Mouse (Mus musculus): ENCODE results near the gene Twf1. TPM values are rescaled to one million over a fixed set of nuclear protein-coding genes. Genes with fewer than 3 reads are reported as not detected.

Gene Twf1
- total and polyA plus RNA-seq, 2 experiments = 20.1 to 34.2 TPM

DNA sequence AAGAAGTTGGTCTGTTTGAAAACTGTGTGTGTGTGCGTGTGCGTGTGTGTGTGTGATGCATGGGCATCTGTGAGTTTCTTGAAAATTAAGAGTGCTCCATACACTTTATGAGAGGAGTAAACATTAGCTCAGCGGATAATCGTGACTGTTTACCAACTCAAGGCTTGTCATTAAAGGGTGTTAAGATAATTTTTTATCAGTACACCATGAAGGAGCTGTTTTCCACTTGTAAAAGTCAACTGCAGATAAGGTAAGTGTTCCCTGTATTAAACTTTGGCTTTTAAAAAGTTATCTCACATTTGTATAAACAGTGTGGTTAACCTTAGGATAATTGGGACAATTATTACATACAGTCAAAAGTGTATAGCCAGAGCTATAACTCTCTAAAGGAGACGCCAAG lies 57.4 kb downstream of the Twf1 start:
- Histone ChIP-seq H3K27me3 (ENCODE audit: control insufficient read depth, insufficient read depth, low read length) (no peaks in the 10 kb centered on the region), H3K79me2 (ENCODE audit: control insufficient read depth, insufficient read depth, low read length) (no peaks in the 10 kb centered on the region), H3K27ac (replicated peaks; ENCODE audit: insufficient read depth, low read depth, low read length) (no peak overlapping the region), H3K9ac (ENCODE audit: low read depth, low read length) (no peak overlapping the region), H3K36me3 (ENCODE audit: control insufficient read depth, insufficient read depth, low read length) (peaks cover 22% of the 10 kb centered on the region; the same call in 1 of the 2 replicates), H3K4me1 (ENCODE audit: control insufficient read depth, insufficient read depth, low read length) (no peaks in the 10 kb centered on the region), H3K4me3 (ENCODE audit: insufficient read depth, low read depth, low read length) (no peak overlapping the region)
- 89% methylated on average over 5 of the region's 5 CpGs for WGBS
- no peak for DNase-seq (ENCODE audit: extremely low read depth, low read depth, low spot score)
- TF ChIP-seq CTCF (IDR thresholded peaks at IDR 0.05; ENCODE audit: low read depth, low read length) = no peak
- TF ChIP-seq POLR2A (IDR thresholded peaks at IDR 0.05; ENCODE audit: extremely low read depth, insufficient read depth, low read length) = no peak

DNA sequence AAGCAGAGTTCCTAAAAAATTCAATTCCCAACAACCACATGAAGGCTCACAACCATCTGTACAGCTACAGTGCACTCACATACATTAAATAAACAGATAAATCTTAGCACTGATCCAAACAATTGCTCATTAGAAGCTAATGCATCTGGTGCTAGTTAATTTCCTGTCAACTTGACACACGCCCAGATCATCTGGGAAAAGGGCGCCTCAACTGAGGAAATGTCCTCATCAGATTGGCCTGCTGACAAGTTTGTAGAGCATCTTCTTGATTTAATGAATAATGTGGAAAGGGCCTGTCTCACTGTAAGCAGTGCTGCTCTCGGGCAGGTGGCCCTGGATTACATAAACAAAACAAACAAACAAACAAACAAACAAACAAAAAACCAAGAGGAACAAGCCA lies 59.2 kb downstream of the Twf1 start:
- WGBS = 82% methylated on average over 3 of the region's 3 CpGs
- Histone ChIP-seq H3K36me3 (ENCODE audit: control insufficient read depth, insufficient read depth, low read length) (peaks cover 26% of the 10 kb centered on the region; the same call in 1 of the 2 replicates), H3K79me2 (ENCODE audit: control insufficient read depth, insufficient read depth, low read length) (no peaks in the 10 kb centered on the region), H3K4me1 (ENCODE audit: control insufficient read depth, insufficient read depth, low read length) (no peaks in the 10 kb centered on the region), H3K9ac (ENCODE audit: low read depth, low read length) (no peak overlapping the region), H3K27ac (replicated peaks; ENCODE audit: insufficient read depth, low read depth, low read length) (no peak overlapping the region), H3K27me3 (ENCODE audit: control insufficient read depth, insufficient read depth, low read length) (no peaks in the 10 kb centered on the region), H3K4me3 (ENCODE audit: insufficient read depth, low read depth, low read length) (no peak overlapping the region)
- no peak for DNase-seq (ENCODE audit: extremely low read depth, low read depth, low spot score)
- TF ChIP-seq POLR2A (IDR thresholded peaks at IDR 0.05; ENCODE audit: extremely low read depth, insufficient read depth, low read length) (no peak), CTCF (IDR thresholded peaks at IDR 0.05; ENCODE audit: low read depth, low read length) (no peak)

Other genes starting within 250 kb of the Twf1 start
- not detected in 2 replicates for gene Adamts20, start 124.5 kb downstream of the Twf1 start, total RNA-seq (2014; rRNA removed)
- not detected in 2 replicates for gene Adamts20, start 124.5 kb downstream of the Twf1 start, polyA plus RNA-seq (2012; rRNA removed)
- gene Pus7l, start 46.3 kb downstream of the Twf1 start, total RNA-seq (2014; rRNA removed) = 0.92 and 1.1 TPM in 2 replicates
- gene Pus7l, start 46.3 kb downstream of the Twf1 start, polyA plus RNA-seq (2012; rRNA removed) = 0.76 and 1.5 TPM in 2 replicates
- gene Irak4, start 46.2 kb downstream of the Twf1 start, total RNA-seq (2014; rRNA removed) = 6.0 and 6.9 TPM in 2 replicates
- gene Irak4, start 46.2 kb downstream of the Twf1 start, polyA plus RNA-seq (2012; rRNA removed) = 5.9 and 7.9 TPM in 2 replicates
- 0.13 and 0.46 TPM in 2 replicates for gene Tmem117, start 39.3 kb upstream of the Twf1 start, total RNA-seq (2014; rRNA removed)
- gene Tmem117, start 39.3 kb upstream of the Twf1 start, polyA plus RNA-seq (2012; rRNA removed) = not detected in 2 replicates

Data from liver, adult 2 months (tissue).